Mouse (Mus musculus): ENCODE data around the gene Ttc41.

GRCm38 (mm10) chr10:86825871-86826522 lies 120.4 kb downstream of the Ttc41 start:
- TF ChIP-seq CTCF (IDR thresholded peaks at IDR 0.05; ENCODE audit: low read depth, low read length): no peak
- TF ChIP-seq GATA1 (IDR thresholded peaks at IDR 0.05; ENCODE audit: borderline replicate concordance, low read length): no peak
- TF ChIP-seq POLR2AphosphoS5 (IDR thresholded peaks at IDR 0.05; ENCODE audit: insufficient replicate concordance, low read depth, low read length): no peak
